Mouse (Mus musculus): ENCODE data around the gene Uncx.

DNA sequence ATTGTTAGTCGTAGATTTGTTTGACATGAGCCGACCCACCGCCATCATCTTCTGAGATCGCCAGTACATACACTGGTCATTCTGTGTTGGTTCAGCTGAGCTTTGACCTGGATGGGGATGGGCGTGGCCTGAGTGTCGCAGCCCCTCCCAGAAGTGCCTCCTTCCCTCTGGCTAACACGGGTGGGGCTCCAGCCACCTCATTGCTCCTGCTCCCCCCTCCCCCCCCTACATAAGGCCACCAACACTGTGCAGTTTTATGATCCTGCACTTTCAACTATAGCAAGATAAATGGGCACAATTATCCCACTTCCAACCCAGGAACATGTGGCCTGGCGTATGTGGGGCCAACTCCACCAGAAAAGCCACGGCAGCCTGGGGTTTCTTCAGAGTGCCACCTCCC lies 31.8 kb downstream of the Uncx start:
- TF ChIP-seq MAFK (IDR thresholded peaks at IDR 0.05; ENCODE audit: insufficient read depth, low read depth, low read length) (no peak), ZC3H11A (IDR thresholded peaks at IDR 0.05; ENCODE audit: borderline replicate concordance, low read depth, low read length) (no peak)

Measured in ES-E14 (cell line).